Mouse (Mus musculus) right cerebral cortex, postnatal 25 days (tissue): ENCODE measurements around the gene Gm20388.

Experiments used
- DNase-seq: peaks from one replicate; pipeline ENCODE4 v3.0.0; 2022

Gm20388 gene

DNA sequence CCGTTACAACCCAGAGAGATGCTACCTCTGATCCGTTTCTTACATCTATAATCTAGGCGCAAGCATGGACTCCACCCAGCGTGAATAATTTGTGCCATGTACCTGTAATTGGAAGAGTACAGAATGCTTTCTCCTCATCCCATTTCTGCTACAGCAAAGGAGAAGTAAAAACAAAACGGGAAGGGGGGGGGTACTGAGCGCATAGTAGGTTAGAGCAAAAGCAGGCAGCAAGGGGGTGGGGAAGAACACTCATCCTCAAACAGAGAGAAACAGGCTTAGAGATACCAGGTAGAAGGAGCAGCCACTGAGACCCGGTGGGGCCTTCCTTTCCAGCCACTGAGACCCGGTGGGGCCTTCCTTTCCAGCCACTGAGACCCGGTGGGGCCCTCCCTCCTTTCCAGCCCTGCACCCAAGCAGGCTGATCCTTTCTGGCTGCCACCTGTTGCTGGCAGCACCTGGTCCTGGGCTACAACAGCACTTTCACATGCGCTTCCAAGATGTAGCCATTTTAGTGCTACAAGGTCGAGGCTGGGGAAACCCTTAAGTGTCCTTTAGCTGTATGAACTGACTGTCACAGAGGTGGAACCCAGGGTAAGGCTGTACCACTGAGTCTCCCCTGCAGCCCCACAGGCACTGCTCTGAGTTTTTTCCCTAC, 4451.3 kb downstream of the Gm20388 start:
- DNase-seq = no peak

DNA sequence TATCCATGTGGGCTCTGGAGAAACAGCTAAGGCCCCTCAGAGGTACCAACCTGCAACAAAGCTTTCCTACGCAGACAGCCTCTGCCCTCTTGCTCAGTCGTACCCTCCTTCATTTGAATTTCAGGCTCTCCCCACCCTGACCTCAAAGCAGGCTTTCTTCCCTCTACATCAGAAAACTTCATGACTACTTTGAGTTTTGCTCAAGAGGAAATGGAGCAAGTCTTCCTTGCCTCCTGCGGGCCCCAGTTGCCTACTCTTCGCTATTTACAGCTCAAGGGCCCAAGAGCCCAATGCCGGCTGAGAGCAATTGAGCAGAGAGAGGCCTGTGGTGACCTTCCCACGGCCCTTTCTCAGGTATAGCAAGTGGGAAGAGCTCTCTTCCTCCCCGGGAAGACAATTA, 4451.9 kb downstream of the Gm20388 start:
- DNase-seq = no peak

- DNase-seq = no peak
These were observed 4452.7 kb downstream of the Gm20388 start for GRCm38 (mm10) chr8:124363337-124363736.

DNA sequence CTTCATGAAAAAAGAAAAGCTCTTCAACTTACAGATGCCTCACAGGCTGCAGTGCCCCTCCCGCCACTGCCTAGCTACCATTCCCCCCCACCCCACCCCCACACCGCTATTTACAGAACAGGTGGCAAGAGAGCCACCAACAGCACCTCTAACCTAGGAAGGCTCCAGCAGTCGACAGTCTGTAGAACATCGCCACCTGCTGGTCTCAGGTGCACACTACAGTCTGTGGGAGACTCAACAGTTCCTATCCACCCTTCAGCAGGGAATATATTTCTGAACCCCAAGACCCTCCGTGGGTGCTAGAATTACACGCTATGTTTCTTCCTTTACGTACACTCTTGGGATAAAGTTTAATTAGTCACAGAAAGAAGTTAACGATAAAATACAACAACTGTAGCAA, 4457.6 kb downstream of the Gm20388 start:
- DNase-seq = no peak

GRCm38 (mm10) chr8:124370422-124371183, 4460.0 kb downstream of the Gm20388 start:
- no peak for DNase-seq

DNA sequence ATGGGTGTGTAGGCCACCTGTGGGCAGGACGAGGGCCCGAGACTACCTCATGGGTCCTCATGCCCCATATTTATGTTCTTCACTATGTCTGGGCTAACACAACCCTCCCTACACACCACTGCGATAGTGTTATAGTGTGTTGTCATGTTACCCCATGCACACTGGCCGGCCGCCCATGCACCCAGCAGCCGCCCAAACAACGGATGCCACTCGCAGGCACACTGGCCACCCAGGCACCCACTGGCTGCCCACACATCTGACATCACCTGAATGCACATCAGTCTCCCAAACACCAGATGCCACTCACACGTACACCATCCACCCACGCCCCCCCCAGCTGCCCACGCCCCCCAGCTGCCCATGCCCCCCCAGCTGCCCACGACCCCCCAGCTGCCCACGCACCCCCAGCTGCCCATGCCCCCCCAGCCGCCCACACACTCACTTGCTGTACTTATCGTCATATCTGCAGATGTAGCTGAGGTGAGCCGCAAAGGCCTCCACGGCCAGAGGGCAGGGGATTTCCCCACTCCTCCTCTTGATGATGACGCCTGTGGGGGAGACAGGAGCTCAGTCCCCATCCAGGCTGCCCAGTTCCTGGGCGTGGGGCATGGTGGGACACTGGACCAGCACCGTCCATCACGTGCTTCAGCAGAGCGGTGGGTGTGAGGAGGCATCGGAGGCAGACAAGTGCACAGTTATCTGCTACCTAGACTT, 4460.9 kb downstream of the Gm20388 start:
- DNase-seq = no peak

DNA sequence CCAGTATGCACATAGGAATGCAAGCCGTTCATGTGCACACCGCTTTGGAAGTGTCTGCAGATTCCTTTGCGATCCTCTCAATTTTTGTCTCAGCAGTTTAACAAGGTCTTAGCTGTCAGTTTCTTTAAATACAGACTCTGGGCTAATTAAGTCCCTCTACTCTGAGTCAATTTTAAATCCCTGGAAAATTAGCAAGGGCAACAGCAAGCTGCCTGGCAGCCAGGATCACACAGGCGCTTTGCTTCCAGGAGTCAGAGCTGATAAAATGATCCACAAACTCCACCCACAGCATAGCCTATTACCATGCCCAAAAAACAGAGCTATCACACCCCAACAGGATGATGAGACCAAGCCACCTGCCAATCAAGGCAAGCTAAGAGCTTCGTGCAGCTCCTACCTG, 4463.1 kb downstream of the Gm20388 start:
- DNase-seq = no peak

DNA sequence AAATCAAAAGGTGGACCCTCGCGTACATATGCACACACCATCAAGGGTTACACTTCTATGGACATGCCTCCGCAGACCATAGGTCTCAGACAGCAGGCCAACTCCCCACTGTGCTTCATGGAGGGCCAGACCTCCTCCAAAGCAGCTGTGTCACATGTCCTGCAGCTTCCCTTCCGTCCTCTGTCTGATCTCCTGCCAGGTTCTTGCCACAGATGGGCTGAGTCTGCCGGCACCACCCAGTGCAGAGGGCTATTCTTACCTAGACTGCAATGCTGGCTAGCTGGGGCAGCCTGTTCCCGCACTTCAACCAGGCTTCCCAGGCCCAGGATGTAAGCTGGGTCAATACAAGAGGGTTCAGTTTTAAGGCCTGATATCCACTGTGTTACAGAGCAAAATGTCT, 4464.5 kb downstream of the Gm20388 start:
- DNase-seq = no peak

- DNase-seq = no peak
These were observed 4465.1 kb downstream of the Gm20388 start for GRCm38 (mm10) chr8:124375727-124376126.

GRCm38 (mm10) chr8:124376406-124376805, 4465.8 kb downstream of the Gm20388 start:
- DNase-seq = no peak

- no peak for DNase-seq
These were observed 4468.6 kb downstream of the Gm20388 start for GRCm38 (mm10) chr8:124379289-124379688.

DNA sequence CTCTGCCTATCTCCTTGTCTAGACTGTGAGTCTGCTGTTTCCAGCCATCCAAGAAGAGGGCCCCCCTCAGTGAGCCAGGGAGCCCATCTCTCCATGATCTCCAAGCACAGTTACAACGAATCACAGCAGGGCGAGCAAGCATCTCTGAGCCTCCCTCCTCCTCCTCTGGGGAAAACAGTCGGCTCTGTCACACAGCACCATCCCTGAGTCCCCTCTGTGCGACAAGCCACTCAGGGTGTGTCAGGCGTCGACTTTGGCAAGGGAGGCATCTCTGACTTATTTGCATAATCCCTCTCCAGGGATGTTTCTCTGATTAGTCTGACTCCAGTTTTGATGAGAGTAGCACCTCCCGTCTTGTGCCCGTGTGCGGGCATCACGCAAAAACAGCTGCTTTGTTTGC, 4471.6 kb downstream of the Gm20388 start:
- no peak for DNase-seq

- DNase-seq = no peak
These were observed 4473.7 kb downstream of the Gm20388 start for GRCm38 (mm10) chr8:124384336-124384735.

GRCm38 (mm10) chr8:124386225-124386899, 4475.7 kb downstream of the Gm20388 start:
- peak; percentile 80 for DNase-seq

- peak; percentile 86 for DNase-seq
These were observed 4478.9 kb downstream of the Gm20388 start for GRCm38 (mm10) chr8:124389495-124389894.

- DNase-seq = no peak
These were observed 4480.6 kb downstream of the Gm20388 start for GRCm38 (mm10) chr8:124391191-124391590.

DNA sequence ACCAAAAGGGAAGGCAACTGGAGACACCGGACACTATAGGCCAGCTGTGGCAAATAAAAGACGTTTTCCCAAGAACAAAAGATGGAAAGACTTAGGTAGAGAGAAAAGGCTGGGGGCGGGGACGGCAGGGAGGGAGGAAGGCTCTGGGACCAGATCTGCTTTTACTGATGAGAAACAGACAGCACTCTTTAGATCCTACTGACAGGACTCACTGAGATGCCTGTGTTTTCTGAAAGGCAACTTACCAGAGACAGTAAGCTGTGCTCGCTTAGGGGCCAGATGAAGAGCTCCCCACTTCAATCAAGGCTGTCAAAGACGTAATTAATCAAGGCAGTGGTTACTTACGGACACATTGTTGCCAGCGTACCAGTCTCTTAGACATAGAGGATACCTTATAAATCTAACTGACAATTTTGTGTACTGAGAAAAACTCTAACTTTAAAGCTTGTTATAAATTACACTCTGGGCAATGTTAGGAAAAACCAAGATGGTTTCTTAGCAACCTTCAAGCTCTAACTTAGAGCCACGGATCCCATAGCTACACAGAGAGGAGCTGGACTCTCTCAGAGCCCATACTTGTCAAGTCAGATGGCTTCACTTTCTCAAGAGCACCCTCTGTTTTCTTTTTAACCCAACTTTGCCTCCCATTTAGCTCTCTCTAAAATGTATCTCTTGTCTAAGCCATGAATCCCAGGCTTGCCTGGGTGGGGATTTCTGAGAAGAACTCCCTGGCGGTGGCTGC, 4481.8 kb downstream of the Gm20388 start:
- no peak for DNase-seq

DNA sequence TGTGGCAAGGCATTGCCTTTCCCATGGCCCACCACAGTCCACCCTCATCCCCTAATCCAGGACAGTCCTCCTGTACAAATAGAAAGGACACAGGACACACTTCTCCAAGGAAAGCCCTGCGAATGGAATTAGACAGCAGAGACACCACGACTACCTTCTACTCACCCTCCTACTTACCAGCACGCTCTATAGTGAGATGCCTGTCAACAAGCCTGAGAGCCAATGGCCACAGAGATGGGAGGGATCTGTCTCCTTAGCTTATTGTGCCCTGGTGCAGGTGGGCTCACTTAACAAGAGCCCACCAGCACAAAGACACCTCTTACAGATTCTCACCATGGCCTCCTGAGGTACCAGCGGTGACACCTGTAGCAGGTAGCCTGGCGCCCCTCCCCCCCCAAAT, 4482.4 kb downstream of the Gm20388 start:
- no peak for DNase-seq

GRCm38 (mm10) chr8:124393927-124394326, 4483.3 kb downstream of the Gm20388 start:
- no peak for DNase-seq

DNA sequence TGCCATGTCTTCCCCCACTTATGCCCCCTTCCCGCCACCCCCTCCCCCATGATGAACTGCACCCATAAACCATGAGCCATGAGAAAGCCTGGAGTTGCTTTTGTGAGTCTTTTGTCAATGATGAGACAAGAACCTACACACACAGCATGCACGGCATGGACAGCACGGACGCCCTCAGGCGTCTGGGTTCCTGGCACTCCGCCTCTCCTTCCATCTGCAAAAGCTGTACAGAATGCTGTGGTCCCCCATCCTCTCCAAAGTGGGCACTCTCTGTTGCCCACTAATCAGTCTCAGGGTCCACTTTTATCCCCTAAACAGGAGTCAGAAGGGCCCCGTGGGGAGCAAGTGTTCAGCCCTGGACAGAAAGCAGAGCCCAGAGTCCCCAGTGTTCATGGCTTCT, 4484.3 kb downstream of the Gm20388 start:
- DNase-seq = no peak
